23 mouse cellular contexts compared by ENCODE assay signal in genomic region chr7:72691396-72691795, GRCm38 (mm10).
A peak's percentile ranks its signal among the peaks of the same experiment; 100 is the strongest.
DNase-seq lines count a peak whose midpoint lies in the region; ATAC-seq and TF ChIP-seq lines count a peak whose summit lies in the region.
"Had no signal": no experiment of that assay in that cellular context is flagged by ENCODE, and none has a peak within 500 bp of the region (broad histone marks: within the 10 kb centered on the region; RNA-seq: fewer than 3 reads in every experiment).

No protein-coding gene starts in this region.

- no peak overlapping the region for H3K4me2 ChIP-seq in hindbrain, postnatal 0 days (ENCODE audit: low read depth, low read length)
- no peak overlapping the region for H3K4me2 ChIP-seq in stomach, embryonic 15.5 days
- H3K4me2 ChIP-seq in stomach, postnatal 0 days (replicated peaks; ENCODE audit: low read depth), result no peak overlapping the region
- H3K4me2 ChIP-seq: hindbrain, embryonic 15.5 days; lung, embryonic 14.5 days; midbrain, embryonic 13.5 days had no signal

- no peak for TF ChIP-seq CTCF in hindbrain, postnatal 0 days (IDR thresholded peaks at IDR 0.05; ENCODE audit: low read depth)
- TF ChIP-seq CTCF in stomach, postnatal 0 days (IDR thresholded peaks at IDR 0.05; ENCODE audit: low read depth), result no peak

- TF ChIP-seq EP300 in stomach, postnatal 0 days (optimal IDR thresholded peaks at IDR 0.05), result no peak

- DNase-seq in hindbrain, postnatal 0 days (ENCODE audit: low spot score), result peak; percentile 54
- DNase-seq in hindbrain, embryonic 10.5 days (ENCODE audit: low spot score), result no peak
- DNase-seq in stomach, postnatal 0 days (ENCODE audit: low spot score), result no peak
- DNase-seq in cerebellum, adult 8-10 months, result peak; percentile 33
- DNase-seq in telencephalon, adult 2 months (ENCODE audit: low read depth, low spot score), result peak; percentile 24
- DNase-seq in MN1 (ENCODE audit: low spot score), result no peak
- DNase-seq in thymus, postnatal 10 days (ENCODE audit: low spot score in 2 of 2), result no peak
- DNase-seq: adrenal gland, postnatal 36 days; gastrocnemius, postnatal 10 days; heart, adult 2 months; heart, postnatal 10 days; kidney, adult 2 months; kidney, postnatal 25 days; liver; thymus, postnatal 36 days had no signal

- no peak overlapping the region for H3K9ac ChIP-seq in hindbrain, postnatal 0 days (replicated peaks; ENCODE audit: low read length)
- no peak overlapping the region for H3K9ac ChIP-seq in stomach, embryonic 15.5 days
- no peak overlapping the region for H3K9ac ChIP-seq in stomach, postnatal 0 days (ENCODE audit: low read length)
- H3K9ac ChIP-seq: hindbrain, embryonic 15.5 days; lung, embryonic 14.5 days; midbrain, embryonic 13.5 days had no signal

- H3K4me3 ChIP-seq in hindbrain, postnatal 0 days (ENCODE audit: low read length), result no peak overlapping the region
- no peak overlapping the region for H3K4me3 ChIP-seq in hindbrain, embryonic 10.5 days
- no peak overlapping the region for H3K4me3 ChIP-seq in stomach, embryonic 15.5 days (replicated peaks)
- H3K4me3 ChIP-seq in stomach, postnatal 0 days (ENCODE audit: low read depth, low read length), result no peak overlapping the region
- H3K4me3 ChIP-seq: embryonic facial prominence, embryonic 10.5 days; erythroblast, embryonic 14.5 days; heart, adult 2 months; hindbrain, embryonic 15.5 days; midbrain, embryonic 13.5 days had no signal

- peak overlapping the region; percentile 54; the same call in 1 of the 2 replicates for H3K27ac ChIP-seq in hindbrain, postnatal 0 days
- no peak overlapping the region for H3K27ac ChIP-seq in hindbrain, embryonic 10.5 days
- H3K27ac ChIP-seq in stomach, embryonic 15.5 days, result peak overlapping the region; percentile 36; the same call in 1 of the 2 replicates
- no peak overlapping the region for H3K27ac ChIP-seq in stomach, postnatal 0 days (replicated peaks)
- H3K27ac ChIP-seq: embryonic facial prominence, embryonic 10.5 days; heart, adult 2 months; hindbrain, embryonic 15.5 days; macrophage; midbrain, embryonic 13.5 days had no signal

- no peaks in the 10 kb centered on the region for H3K9me3 ChIP-seq in hindbrain, postnatal 0 days (ENCODE audit: low read length)
- no peaks in the 10 kb centered on the region for H3K9me3 ChIP-seq in hindbrain, embryonic 10.5 days
- no peaks in the 10 kb centered on the region for H3K9me3 ChIP-seq in stomach, embryonic 15.5 days
- H3K9me3 ChIP-seq in stomach, postnatal 0 days (ENCODE audit: control insufficient read depth, low read length), result no peaks in the 10 kb centered on the region
- H3K9me3 ChIP-seq: embryonic facial prominence, embryonic 10.5 days; hindbrain, embryonic 15.5 days; midbrain, embryonic 13.5 days had no signal

- ATAC-seq in hindbrain, postnatal 0 days, result peak; percentile 49; the same call in 1 of the 2 replicates
- no peak for ATAC-seq in stomach, embryonic 15.5 days (ENCODE audit: insufficient read depth, low FRiP score, low read depth)
- ATAC-seq in stomach, postnatal 0 days (ENCODE audit: low FRiP score, low TSS enrichment), result no peak
- ATAC-seq: CD4-positive, CD25-positive, alpha-beta regulatory T cell, adult 4 months; midbrain, embryonic 13.5 days had no signal

- no peaks in the 10 kb centered on the region for H3K27me3 ChIP-seq in hindbrain, postnatal 0 days (ENCODE audit: insufficient read depth, low read length)
- H3K27me3 ChIP-seq in hindbrain, embryonic 10.5 days (ENCODE audit: insufficient read depth, poor library complexity, severe bottlenecking), result no peaks in the 10 kb centered on the region
- no peaks in the 10 kb centered on the region for H3K27me3 ChIP-seq in stomach, embryonic 15.5 days (replicated peaks)
- no peaks in the 10 kb centered on the region for H3K27me3 ChIP-seq in stomach, postnatal 0 days (ENCODE audit: control insufficient read depth, insufficient read depth, low read length)
- H3K27me3 ChIP-seq: hindbrain, embryonic 15.5 days; midbrain, embryonic 13.5 days had no signal

- peaks cover 6% of the 10 kb centered on the region; the same call in 1 of the 2 replicates for H3K4me1 ChIP-seq in hindbrain, postnatal 0 days (ENCODE audit: insufficient read depth, low read length)
- H3K4me1 ChIP-seq in hindbrain, embryonic 10.5 days (replicated peaks), result no peaks in the 10 kb centered on the region
- no peaks in the 10 kb centered on the region for H3K4me1 ChIP-seq in stomach, embryonic 15.5 days
- H3K4me1 ChIP-seq in stomach, postnatal 0 days (replicated peaks; ENCODE audit: control insufficient read depth, insufficient read depth), result no peaks in the 10 kb centered on the region
- H3K4me1 ChIP-seq: hindbrain, embryonic 15.5 days; midbrain, embryonic 13.5 days had no signal

- WGBS in hindbrain, postnatal 0 days, result 56% methylated on average over 3 of the region's 3 CpGs
- 82% methylated on average over 3 of the region's 3 CpGs for WGBS in hindbrain, embryonic 10.5 days
- 76% methylated on average over 3 of the region's 3 CpGs for WGBS in stomach, embryonic 15.5 days
- WGBS in stomach, postnatal 0 days, result 58% methylated on average over 3 of the region's 3 CpGs

- no peaks in the 10 kb centered on the region for H3K36me3 ChIP-seq in hindbrain, postnatal 0 days (ENCODE audit: insufficient read depth, low read length)
- no peaks in the 10 kb centered on the region for H3K36me3 ChIP-seq in hindbrain, embryonic 10.5 days
- H3K36me3 ChIP-seq in stomach, embryonic 15.5 days, result no peaks in the 10 kb centered on the region
- H3K36me3 ChIP-seq in stomach, postnatal 0 days (ENCODE audit: control insufficient read depth, insufficient read depth, low read length), result no peaks in the 10 kb centered on the region
- H3K36me3 ChIP-seq: embryonic facial prominence, embryonic 10.5 days; hindbrain, embryonic 15.5 days; midbrain, embryonic 13.5 days had no signal

Comparison
In these comparisons a context has a peak if more than half of its experiments do, and no peak if none do; other contexts are left out.
1. DNase-seq: peak in hindbrain, postnatal 0 days (single experiment), cerebellum, adult 8-10 months (single experiment) and telencephalon, adult 2 months (single experiment); none in hindbrain, embryonic 10.5 days (single experiment), stomach, postnatal 0 days (single experiment), MN1 (single experiment) and thymus, postnatal 10 days (0 of 2).
2. H3K27ac ChIP-seq: peak in hindbrain, postnatal 0 days (single experiment) and stomach, embryonic 15.5 days (single experiment); none in hindbrain, embryonic 10.5 days (single experiment) and stomach, postnatal 0 days (single experiment).